Mouse (Mus musculus): ENCODE results near the gene Mindy4. TPM values are rescaled to one million over a fixed set of nuclear protein-coding genes. Genes with fewer than 3 reads are reported as not detected.
A peak's percentile ranks its signal among the peaks of the same experiment; 100 is the strongest.

Mindy4 gene
- polyA plus RNA-seq, 1 experiment from 2014 or later = 6.5 TPM

DNA sequence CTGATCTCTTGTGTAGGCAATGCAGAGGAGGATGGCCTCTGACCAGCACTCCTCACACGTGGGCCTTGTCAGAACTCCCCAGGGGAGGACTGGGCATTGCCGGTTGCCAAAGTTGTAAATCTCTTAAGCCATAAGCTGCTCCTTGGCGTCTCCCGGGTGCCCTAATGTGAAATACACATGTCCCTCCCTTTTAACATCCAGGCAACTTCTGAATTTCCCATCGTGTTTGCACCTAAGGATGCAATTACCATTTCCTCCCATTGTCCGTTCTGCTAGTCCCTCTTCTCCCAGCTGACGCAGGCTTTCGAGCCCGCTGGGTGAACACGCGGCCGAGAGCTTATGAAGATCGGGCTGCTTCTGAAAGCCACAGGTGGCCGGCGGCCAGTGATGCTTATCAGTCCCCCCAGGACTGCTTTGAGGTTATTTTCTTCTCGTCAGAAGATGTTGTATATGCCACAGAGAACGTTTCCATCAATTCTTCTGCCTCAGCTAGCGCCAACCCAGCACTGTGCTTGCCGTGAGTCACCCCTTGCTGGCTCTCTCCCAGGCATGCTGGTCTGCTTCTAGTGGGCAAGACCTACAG lies 91.5 kb downstream of the Mindy4 start:
- H3K4me2 ChIP-seq (replicated peaks) = no peak overlapping the region
- WGBS = 60% methylated on average over 19 of the region's 19 CpGs
- H3K9me3 ChIP-seq = no peaks in the 10 kb centered on the region
- H3K36me3 ChIP-seq = no peaks in the 10 kb centered on the region
- no peak for ATAC-seq
- H3K27me3 ChIP-seq (replicated peaks) = no peaks in the 10 kb centered on the region
- no peak overlapping the region for H3K4me3 ChIP-seq (replicated peaks)
- no peaks in the 10 kb centered on the region for H3K4me1 ChIP-seq (replicated peaks)
- no peak overlapping the region for H3K27ac ChIP-seq
- H3K9ac ChIP-seq = no peak overlapping the region

DNA sequence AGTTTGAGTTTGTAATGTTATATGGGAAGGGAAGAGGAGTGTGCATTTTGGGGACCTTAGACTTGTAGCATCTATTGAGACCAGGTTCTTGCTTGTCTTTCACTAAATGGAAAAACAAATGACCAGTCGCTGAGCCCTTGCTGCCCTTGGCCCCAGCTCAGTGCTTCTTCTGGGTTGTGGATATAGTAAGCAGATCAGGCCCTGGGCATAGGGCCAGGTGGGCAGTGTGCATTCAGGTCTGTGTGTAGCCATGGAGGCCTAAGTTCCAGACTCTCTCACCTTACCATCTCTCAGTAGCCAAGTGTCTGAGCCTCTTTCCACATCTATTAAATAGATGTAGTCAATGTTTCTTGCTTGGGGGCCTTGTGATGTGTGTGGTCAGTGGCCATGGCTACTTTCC lies 92.1 kb downstream of the Mindy4 start:
- WGBS = 91% methylated on average over 1 of the region's 1 CpGs

DNA sequence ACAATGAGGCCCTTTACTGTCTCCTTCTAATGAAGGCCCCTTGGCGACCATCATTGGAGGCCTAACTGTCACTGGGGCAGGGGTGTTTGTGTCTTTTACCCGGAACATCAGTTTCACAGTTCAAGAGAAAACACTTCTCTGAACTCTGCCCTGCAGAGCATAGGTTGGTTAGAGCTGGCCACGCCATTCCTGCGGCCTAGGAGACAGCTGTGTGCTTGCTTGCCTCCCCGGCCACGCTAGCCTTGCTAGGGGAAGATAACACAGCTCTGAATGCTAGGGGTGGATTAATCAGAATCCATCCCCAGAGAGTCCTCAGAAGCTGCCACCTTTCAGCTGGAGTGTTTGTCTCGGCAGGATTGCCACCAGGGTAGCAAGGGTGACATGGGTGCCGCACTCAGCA lies 96.3 kb downstream of the Mindy4 start:
- no peaks in the 10 kb centered on the region for H3K9me3 ChIP-seq
- WGBS = 70% methylated on average over 8 of the region's 8 CpGs
- ATAC-seq = peak; percentile 81

More for the DNA sequence above, 92.1 kb downstream of the Mindy4 start:
- Histone ChIP-seq H3K4me2 (replicated peaks) (no peak overlapping the region), H3K9me3 (no peaks in the 10 kb centered on the region), H3K4me1 (replicated peaks) (no peaks in the 10 kb centered on the region), H3K36me3 (no peaks in the 10 kb centered on the region), H3K4me3 (replicated peaks) (no peak overlapping the region), H3K27ac (no peak overlapping the region), H3K9ac (no peak overlapping the region), H3K27me3 (replicated peaks) (no peaks in the 10 kb centered on the region)
- no peak for ATAC-seq

DNA sequence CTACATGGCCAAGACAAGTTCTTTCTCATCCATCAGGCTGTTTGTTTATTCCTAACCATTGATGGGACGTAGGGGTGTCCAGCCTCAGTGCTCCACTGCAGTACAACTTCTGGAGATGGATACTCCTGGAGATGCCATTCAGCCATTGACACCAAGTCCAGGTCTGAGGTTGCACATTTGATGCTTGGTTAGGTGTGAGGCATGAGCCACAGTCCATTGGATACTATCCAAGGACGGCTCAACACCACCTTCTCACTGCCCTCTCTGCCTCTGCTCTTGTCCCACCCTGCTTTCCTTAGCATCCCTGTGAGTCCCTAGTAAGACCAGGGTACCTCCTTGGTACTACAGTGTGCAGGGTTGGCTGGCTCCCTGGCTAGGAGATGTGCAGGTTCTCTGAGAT lies 96.7 kb downstream of the Mindy4 start:
- no peak overlapping the region for H3K9ac ChIP-seq
- H3K36me3 ChIP-seq = no peaks in the 10 kb centered on the region
- H3K4me2 ChIP-seq (replicated peaks) = no peak overlapping the region
- ATAC-seq = no peak
- no peak overlapping the region for H3K4me3 ChIP-seq (replicated peaks)
- H3K9me3 ChIP-seq = no peaks in the 10 kb centered on the region
- no peak overlapping the region for H3K27ac ChIP-seq
- 81% methylated on average over 2 of the region's 2 CpGs for WGBS
- no peaks in the 10 kb centered on the region for H3K27me3 ChIP-seq (replicated peaks)
- H3K4me1 ChIP-seq (replicated peaks) = no peaks in the 10 kb centered on the region

More for the DNA sequence above, 96.3 kb downstream of the Mindy4 start:
- H3K9ac ChIP-seq = no peak overlapping the region
- H3K36me3 ChIP-seq = no peaks in the 10 kb centered on the region
- H3K27me3 ChIP-seq (replicated peaks) = no peaks in the 10 kb centered on the region
- no peak overlapping the region for H3K27ac ChIP-seq
- H3K4me2 ChIP-seq (replicated peaks) = no peak overlapping the region
- no peak overlapping the region for H3K4me3 ChIP-seq (replicated peaks)
- H3K4me1 ChIP-seq (replicated peaks) = no peaks in the 10 kb centered on the region

DNA sequence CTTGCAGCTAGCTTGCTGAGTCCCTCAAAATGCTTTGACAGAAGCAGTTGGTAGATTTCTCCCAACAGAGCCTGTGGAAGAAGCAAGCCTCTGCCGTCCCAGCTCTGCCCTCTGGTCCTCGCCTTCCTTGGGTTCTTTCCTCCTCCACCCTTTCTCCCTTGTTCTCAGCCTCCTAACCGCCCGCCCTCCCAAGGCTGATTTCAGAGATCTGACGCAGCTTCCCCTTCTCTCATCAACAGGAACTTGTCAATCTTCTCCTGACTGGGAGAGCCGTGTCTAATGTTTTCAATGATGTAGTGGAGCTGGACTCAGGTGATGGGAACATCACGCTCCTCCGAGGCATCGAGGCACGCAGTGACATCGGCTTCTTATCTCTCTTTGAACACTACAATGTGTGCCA lies 97.5 kb downstream of the Mindy4 start:
- Histone ChIP-seq H3K27me3 (replicated peaks) (no peaks in the 10 kb centered on the region), H3K4me1 (replicated peaks) (no peaks in the 10 kb centered on the region), H3K9me3 (no peaks in the 10 kb centered on the region), H3K27ac (no peak overlapping the region), H3K4me3 (replicated peaks) (no peak overlapping the region), H3K4me2 (replicated peaks) (no peak overlapping the region), H3K36me3 (no peaks in the 10 kb centered on the region), H3K9ac (no peak overlapping the region)
- ATAC-seq = no peak
- WGBS = 90% methylated on average over 11 of the region's 11 CpGs

DNA sequence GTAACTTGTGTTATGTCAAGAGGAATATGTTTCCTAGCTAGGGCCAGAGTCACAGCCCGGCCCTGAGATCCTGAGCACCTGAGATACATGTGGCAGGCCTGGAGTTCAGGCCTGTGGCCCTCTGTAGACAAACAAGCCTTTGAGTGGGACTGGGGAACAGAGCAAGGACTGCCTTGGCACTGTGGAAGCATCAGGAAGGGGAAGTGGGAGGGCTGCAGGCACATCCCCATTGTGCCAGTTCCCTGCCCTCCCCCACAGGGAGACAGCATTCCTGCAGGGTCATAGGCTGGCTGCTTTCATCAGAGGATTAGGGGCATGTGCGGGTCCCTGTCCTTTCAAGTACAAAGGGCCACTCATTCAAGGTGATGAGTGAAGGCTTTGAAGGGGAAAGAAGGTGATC lies 107.0 kb downstream of the Mindy4 start:
- WGBS = 61% methylated on average over 2 of the region's 2 CpGs
- no peak overlapping the region for H3K27ac ChIP-seq
- H3K4me3 ChIP-seq (replicated peaks) = no peak overlapping the region
- H3K27me3 ChIP-seq (replicated peaks) = no peaks in the 10 kb centered on the region
- H3K4me1 ChIP-seq (replicated peaks) = 0 out of 2 replicates have a peak, but pooled peaks cover 3% of the 10 kb centered on the region
- H3K4me2 ChIP-seq (replicated peaks) = no peak overlapping the region
- no peaks in the 10 kb centered on the region for H3K36me3 ChIP-seq
- no peaks in the 10 kb centered on the region for H3K9me3 ChIP-seq
- no peak for ATAC-seq
- no peak overlapping the region for H3K9ac ChIP-seq

DNA sequence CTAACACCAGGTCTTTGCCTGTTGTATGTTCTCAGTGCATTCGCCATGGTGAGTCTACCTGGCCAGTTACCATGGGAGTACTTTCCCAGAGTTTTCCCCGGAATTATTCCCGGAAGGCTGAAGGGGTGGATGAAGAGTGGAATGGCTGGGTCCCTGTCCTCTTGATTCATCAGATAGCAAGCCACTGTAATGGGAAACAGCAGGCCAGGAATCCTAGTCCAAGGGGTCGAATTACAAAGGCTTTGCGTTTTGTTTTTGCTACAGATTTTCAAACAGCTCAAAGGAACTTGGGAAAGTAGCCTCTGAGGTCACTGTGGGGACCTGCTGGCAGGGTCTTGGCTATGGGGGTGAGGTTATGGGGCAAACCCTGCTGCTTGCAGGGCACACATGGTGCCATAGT lies 108.8 kb downstream of the Mindy4 start:
- no peak for ATAC-seq
- no peak overlapping the region for H3K27ac ChIP-seq
- no peak overlapping the region for H3K4me2 ChIP-seq (replicated peaks)
- WGBS = 54% methylated on average over 5 of the region's 5 CpGs
- H3K36me3 ChIP-seq = no peaks in the 10 kb centered on the region
- no peak overlapping the region for H3K4me3 ChIP-seq (replicated peaks)
- H3K9ac ChIP-seq = no peak overlapping the region
- no peaks in the 10 kb centered on the region for H3K9me3 ChIP-seq
- no peaks in the 10 kb centered on the region for H3K27me3 ChIP-seq (replicated peaks)
- H3K4me1 ChIP-seq (replicated peaks) = 0 out of 2 replicates have a peak, but pooled peaks cover 3% of the 10 kb centered on the region

DNA sequence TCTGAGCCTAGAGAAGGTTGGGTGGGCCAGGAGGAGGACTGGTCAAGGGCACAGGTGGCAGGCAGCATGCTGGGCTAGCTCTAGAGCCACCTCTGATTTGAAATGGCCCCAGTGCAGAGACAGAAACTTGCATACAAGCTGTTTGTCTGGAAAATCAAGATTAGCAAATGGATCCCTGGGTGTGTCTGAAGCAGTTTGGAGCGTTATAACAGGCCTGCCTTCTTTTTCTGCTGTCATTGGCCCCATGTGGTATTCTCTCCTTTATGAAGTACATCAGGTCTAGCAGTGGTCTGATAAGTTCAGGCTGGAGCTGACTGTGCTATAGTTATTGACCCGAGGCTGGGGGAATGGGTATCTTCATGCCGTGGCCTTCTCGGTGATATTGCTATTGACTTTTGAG lies 110.7 kb downstream of the Mindy4 start:
- no peak overlapping the region for H3K4me3 ChIP-seq (replicated peaks)
- no peak overlapping the region for H3K9ac ChIP-seq
- H3K9me3 ChIP-seq = no peaks in the 10 kb centered on the region
- no peak for ATAC-seq
- H3K4me1 ChIP-seq (replicated peaks) = 0 out of 2 replicates have a peak, but pooled peaks cover 3% of the 10 kb centered on the region
- WGBS = 58% methylated on average over 4 of the region's 4 CpGs
- H3K27ac ChIP-seq = no peak overlapping the region
- H3K4me2 ChIP-seq (replicated peaks) = no peak overlapping the region
- no peaks in the 10 kb centered on the region for H3K36me3 ChIP-seq
- H3K27me3 ChIP-seq (replicated peaks) = no peaks in the 10 kb centered on the region

DNA sequence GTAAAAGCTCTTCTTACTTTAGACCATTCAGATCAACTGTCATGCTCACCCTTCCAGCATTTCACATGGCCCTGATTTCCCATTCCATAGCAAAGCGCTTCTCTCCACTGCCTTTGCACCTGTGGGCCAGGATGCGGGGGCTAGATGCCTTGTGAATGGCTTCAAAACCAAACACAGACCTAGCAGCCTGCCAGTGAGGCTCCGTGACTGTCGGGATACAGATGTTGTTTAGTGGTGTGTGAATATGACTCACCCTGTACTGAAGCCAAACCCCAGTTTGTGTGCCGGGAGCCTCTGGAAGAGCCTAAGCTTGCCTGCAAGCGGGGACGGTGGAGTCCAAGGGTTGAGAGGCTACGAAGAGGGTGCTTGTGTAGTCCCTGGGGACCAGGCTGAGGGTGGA lies 111.4 kb downstream of the Mindy4 start:
- H3K4me1 ChIP-seq (replicated peaks) = 0 out of 2 replicates have a peak, but pooled peaks cover 3% of the 10 kb centered on the region
- no peak overlapping the region for H3K4me3 ChIP-seq (replicated peaks)
- 75% methylated on average over 8 of the region's 8 CpGs for WGBS
- H3K27me3 ChIP-seq (replicated peaks) = no peaks in the 10 kb centered on the region
- no peak overlapping the region for H3K9ac ChIP-seq
- no peak overlapping the region for H3K4me2 ChIP-seq (replicated peaks)
- H3K36me3 ChIP-seq = no peaks in the 10 kb centered on the region
- no peaks in the 10 kb centered on the region for H3K9me3 ChIP-seq
- no peak overlapping the region for H3K27ac ChIP-seq
- peak; percentile 50; the same call in 1 of the 2 replicates for ATAC-seq

DNA sequence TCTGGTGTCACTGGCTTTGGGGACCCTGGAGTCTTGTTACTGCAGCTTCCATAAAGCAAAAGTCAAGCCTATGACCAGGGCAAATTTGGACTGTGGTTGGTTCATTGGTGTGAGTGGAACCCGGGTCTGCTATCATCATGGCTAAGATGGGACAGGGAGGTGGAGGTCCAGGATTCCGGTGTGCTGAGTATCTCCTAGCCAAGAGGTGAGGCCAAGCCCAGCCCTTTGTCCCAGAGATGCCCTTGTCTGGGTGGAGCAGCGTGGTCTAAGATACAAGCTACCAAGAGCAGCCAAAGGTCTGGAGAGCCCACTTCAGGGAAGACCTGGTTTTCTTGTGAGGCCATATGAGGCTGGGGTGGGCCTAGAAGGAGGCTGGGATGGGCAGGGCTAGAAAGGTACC lies 115.4 kb downstream of the Mindy4 start:
- Histone ChIP-seq H3K36me3 (no peaks in the 10 kb centered on the region), H3K4me3 (replicated peaks) (no peak overlapping the region), H3K27ac (no peak overlapping the region), H3K27me3 (replicated peaks) (no peaks in the 10 kb centered on the region), H3K9ac (no peak overlapping the region), H3K4me2 (replicated peaks) (no peak overlapping the region), H3K4me1 (replicated peaks) (peaks cover 8% of the 10 kb centered on the region; the same call in 1 of the 2 replicates), H3K9me3 (no peaks in the 10 kb centered on the region)
- WGBS = 92% methylated on average over 3 of the region's 3 CpGs
- no peak for ATAC-seq

DNA sequence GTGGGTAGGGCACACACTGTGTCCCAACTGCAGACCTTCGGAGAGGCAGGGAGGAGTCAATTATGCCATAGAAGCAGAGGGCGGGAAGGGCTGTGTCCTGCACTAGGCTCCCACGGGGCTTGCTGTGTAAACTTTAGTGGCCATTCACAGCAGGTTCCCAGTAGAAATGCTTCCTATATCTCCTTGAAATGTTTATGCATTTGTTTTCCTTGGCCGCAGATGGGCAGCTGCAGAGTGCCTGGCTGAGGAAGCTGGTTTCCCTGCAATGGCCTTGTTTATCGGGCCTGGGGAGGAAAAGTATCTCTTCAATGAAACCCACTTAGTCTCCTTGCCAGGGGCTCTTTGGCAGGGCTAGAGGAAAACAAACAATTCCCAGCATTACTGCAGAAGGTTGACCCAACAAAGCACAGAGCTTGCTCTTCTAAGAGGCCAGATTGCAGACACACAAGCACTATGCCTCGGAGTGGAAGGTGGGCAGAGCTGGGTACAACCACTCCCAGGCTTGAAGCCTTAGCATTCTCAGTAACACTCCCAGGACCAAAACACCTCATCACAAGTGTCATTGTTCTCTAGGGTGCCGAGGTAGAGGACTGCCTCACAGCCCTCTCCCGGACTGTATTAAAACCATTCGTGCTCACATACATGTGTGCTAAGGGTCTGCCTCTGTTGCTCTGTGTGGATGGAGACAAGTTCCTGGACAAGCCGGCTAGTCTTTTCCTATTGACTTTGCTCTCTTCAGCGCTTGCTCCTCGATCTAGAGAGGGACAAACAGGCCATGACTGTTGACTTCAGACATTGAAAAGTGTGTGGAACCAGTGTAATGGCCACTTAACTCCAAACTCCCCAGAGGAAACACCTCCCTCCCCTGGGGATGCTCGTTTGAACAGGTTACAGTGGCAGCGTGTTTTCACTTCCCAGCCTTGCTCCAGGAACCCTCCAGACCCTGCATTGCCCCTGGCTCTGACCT lies 116.7 kb downstream of the Mindy4 start:
- Histone ChIP-seq H3K27me3 (replicated peaks) (no peaks in the 10 kb centered on the region), H3K9ac (no peak overlapping the region), H3K4me1 (replicated peaks) (peaks cover 9% of the 10 kb centered on the region; the same call in 1 of the 2 replicates), H3K27ac (no peak overlapping the region), H3K36me3 (no peaks in the 10 kb centered on the region), H3K4me2 (replicated peaks) (no peak overlapping the region), H3K4me3 (replicated peaks) (no peak overlapping the region), H3K9me3 (no peaks in the 10 kb centered on the region)
- no peak for ATAC-seq
- 62% methylated on average over 14 of the region's 14 CpGs for WGBS

DNA sequence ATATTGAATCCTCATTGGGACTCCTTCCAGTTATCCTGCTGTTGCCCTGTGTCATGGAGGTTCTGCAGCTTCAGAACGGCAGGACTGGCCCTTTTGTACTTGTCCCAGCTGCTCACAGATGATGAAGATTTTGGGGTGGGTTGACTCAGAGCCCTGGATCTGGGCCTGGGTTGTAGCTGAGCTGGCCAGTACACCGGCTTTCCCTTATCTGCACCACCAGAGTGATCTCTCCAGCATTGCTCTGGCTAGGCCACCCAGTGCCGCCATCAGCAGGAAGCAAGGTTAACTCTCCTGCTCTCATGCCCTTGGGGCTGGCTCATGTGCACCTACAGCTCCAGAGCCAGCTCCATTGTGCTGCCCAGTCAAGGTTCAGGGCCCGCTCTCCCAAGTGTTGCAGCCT lies 117.7 kb downstream of the Mindy4 start:
- Histone ChIP-seq H3K4me3 (replicated peaks) (no peak overlapping the region), H3K9ac (no peak overlapping the region), H3K36me3 (no peaks in the 10 kb centered on the region), H3K4me2 (replicated peaks) (no peak overlapping the region), H3K9me3 (no peaks in the 10 kb centered on the region), H3K27ac (no peak overlapping the region), H3K4me1 (replicated peaks) (peaks cover 11% of the 10 kb centered on the region; the same call in 1 of the 2 replicates), H3K27me3 (replicated peaks) (no peaks in the 10 kb centered on the region)
- no peak for ATAC-seq
- WGBS = 72% methylated on average over 4 of the region's 4 CpGs
